Mouse (Mus musculus) liver, postnatal 0 days (tissue): Measurements from ENCODE around the gene Tcf7l2. TPM values are rescaled to one million over a fixed set of nuclear protein-coding genes. Genes with fewer than 3 reads are reported as not detected.

Experiments
- ATAC-seq: fragments of 200-750 bp; cut with Nextera tagmentation; 2 replicates; pipeline ENCODE4 v1.8.0; 2017; ENCODE audit warnings: mild to moderate bottlenecking, moderate library complexity
- DNase-seq: peaks from one replicate; pipeline ENCODE4 v3.0.0-alpha.2; 2016
- H3K27ac ChIP-seq: fragments of 300-500 bp; sonication (generic); 2 replicates; pipeline ENCODE4 v1.5.1; 2014; ENCODE audit warnings: antibody characterized with exemption, moderate library complexity, mild to moderate bottlenecking, low read depth
- H3K27me3 ChIP-seq: fragments of 300-500 bp; sonication (generic); 2 replicates; pipeline ENCODE4 v1.6.1; 2014; ENCODE audit warnings: low read length, control low read depth, mixed read lengths; ENCODE audit not compliant: insufficient read depth
- H3K36me3 ChIP-seq: fragments of 300-500 bp; sonication (generic); replicated peaks from 2 replicates; pipeline ENCODE4 v1.6.1; 2014; ENCODE audit warnings: mild to moderate bottlenecking, control low read depth, low read length, moderate library complexity, mixed read lengths; ENCODE audit not compliant: insufficient read depth
- H3K4me1 ChIP-seq: fragments of 300-500 bp; sonication (generic); 2 replicates; pipeline ENCODE4 v1.6.1; 2014; ENCODE audit warnings: antibody characterized with exemption, mild to moderate bottlenecking, control low read depth; ENCODE audit not compliant: insufficient read depth
- H3K4me2 ChIP-seq: fragments of 300-500 bp; sonication (generic); 2 replicates; pipeline ENCODE4 v1.6.1; 2014; ENCODE audit warnings: low read depth, mild to moderate bottlenecking, low read length, moderate library complexity, mixed read lengths
- H3K4me3 ChIP-seq: fragments of 300-500 bp; sonication (generic); 2 replicates; pipeline ENCODE4 v1.5.1; 2014; ENCODE audit warnings: low read depth, low read length
- H3K9ac ChIP-seq: fragments of 300-500 bp; sonication (generic); replicated peaks from 2 replicates; pipeline ENCODE4 v1.6.1; 2014; ENCODE audit warnings: mild to moderate bottlenecking, moderate library complexity
- H3K9me3 ChIP-seq: fragments of 300-500 bp; sonication (generic); 2 replicates; pipeline ENCODE4 v1.6.1; 2016; ENCODE audit warnings: mild to moderate bottlenecking, control low read depth, low read length, mixed read lengths
- CTCF ChIP-seq: sonication (generic); IDR thresholded peaks from 2 replicates; pipeline ENCODE4 v1.5.1; 2016; ENCODE audit warnings: antibody characterized with exemption, low read depth
- EP300 ChIP-seq: IDR thresholded peaks from 2 replicates; pipeline ENCODE4 v1.6.1; 2016; ENCODE audit warnings: antibody characterized with exemption, low read depth, mild to moderate bottlenecking
- WGBS: fragments of 180-500 bp; shearing (Covaris S2); extraction: QIAGEN DNeasy Blood & Tissue Kit; methylation state at CpG from one replicate; pipeline ENCODE4 v1.1.7; 2014; ENCODE audit not compliant: insufficient replicate concordance; 5-methylcytosine and 5-hydroxymethylcytosine counted together
- polyA plus RNA-seq: library from polyadenylated mRNA; unstranded; fragments of >200 nt; fragmentation: Nextera tagmentation; extraction: Ambion mirVana; gene quantifications from 2 replicates; pipeline ENCODE4 v1.2.1, GENCODE M21; 2015

Gene Tcf7l2
- polyA plus RNA-seq, 1 experiment from 2014 or later, result 21.6 TPM

GRCm38 (mm10) chr19:55815010-55815790 is 73.6 kb downstream of the Tcf7l2 start:
- H3K9ac ChIP-seq, result no peak overlapping the region
- no peaks in the 10 kb centered on the region for H3K27me3 ChIP-seq
- no peak for TF ChIP-seq CTCF
- TF ChIP-seq EP300, result no peak
- DNase-seq (no peak), ATAC-seq (no peak)
- H3K4me3 ChIP-seq, result no peak overlapping the region
- peaks cover 2% of the 10 kb centered on the region; the same call in 1 of the 2 replicates for H3K36me3 ChIP-seq
- WGBS, result 79% methylated on average over 15 of the region's 15 CpGs
- no peaks in the 10 kb centered on the region for H3K9me3 ChIP-seq
- H3K4me1 ChIP-seq, result no peaks in the 10 kb centered on the region
- no peak overlapping the region for H3K4me2 ChIP-seq
- no peak overlapping the region for H3K27ac ChIP-seq

DNA sequence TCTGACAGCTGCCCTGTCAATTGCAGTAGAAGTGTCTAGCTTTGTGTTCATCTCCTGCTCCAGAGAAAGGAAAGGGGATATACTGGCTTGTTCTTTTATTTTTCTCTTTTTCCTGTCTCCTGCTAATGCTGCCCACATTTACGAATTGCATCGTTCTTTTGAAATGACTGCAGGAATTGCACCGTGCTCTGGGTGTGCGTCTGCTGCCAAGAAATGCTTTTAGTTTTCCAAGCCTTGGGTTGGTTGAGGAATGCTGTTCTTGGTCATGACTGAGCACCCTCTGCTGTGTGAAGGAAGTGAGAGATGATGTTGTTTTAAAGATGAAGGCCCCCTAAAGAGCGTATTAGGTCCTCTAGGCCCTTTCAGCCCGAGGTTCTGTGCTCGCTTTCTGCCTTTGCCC is 75.4 kb downstream of the Tcf7l2 start:
- Histone ChIP-seq H3K4me2 (no peak overlapping the region), H3K4me1 (no peaks in the 10 kb centered on the region), H3K36me3 (peaks cover 9% of the 10 kb centered on the region; the same call in 1 of the 2 replicates), H3K27me3 (no peaks in the 10 kb centered on the region), H3K9me3 (no peaks in the 10 kb centered on the region), H3K27ac (no peak overlapping the region), H3K9ac (no peak overlapping the region), H3K4me3 (no peak overlapping the region)
- WGBS, result 84% methylated on average over 7 of the region's 7 CpGs
- DNase-seq, result no peak
- ATAC-seq, result no peak
- no peak for TF ChIP-seq EP300
- no peak for TF ChIP-seq CTCF

DNA sequence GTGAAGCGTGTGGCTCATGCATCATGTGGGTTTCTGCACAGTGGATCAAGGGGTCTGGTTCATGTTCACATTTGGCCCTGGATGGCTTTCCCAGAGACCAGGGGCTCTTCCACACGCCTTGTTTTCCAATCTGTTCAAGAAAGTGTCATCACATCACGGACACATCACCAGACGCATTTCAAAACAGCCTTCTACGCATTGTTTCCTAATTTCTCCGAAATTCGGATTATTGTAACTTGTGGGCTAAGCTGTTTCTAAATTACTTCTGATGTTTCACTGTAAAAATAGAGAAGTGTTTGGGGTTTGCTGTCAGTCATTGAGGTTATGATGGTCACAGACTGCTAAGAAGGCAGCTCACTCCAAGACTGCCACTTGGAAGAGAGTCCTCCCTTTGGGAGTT is 78.6 kb downstream of the Tcf7l2 start:
- Histone ChIP-seq H3K4me3 (no peak overlapping the region), H3K36me3 (peaks cover 9% of the 10 kb centered on the region; the same call in 1 of the 2 replicates), H3K4me1 (peaks cover 4% of the 10 kb centered on the region; the same call in 1 of the 2 replicates), H3K9me3 (no peaks in the 10 kb centered on the region), H3K27me3 (no peaks in the 10 kb centered on the region), H3K4me2 (no peak overlapping the region), H3K27ac (no peak overlapping the region), H3K9ac (no peak overlapping the region)
- WGBS, result 67% methylated on average over 7 of the region's 7 CpGs
- DNase-seq, result no peak
- ATAC-seq, result no peak
- TF ChIP-seq CTCF (no peak), EP300 (no peak)

DNA sequence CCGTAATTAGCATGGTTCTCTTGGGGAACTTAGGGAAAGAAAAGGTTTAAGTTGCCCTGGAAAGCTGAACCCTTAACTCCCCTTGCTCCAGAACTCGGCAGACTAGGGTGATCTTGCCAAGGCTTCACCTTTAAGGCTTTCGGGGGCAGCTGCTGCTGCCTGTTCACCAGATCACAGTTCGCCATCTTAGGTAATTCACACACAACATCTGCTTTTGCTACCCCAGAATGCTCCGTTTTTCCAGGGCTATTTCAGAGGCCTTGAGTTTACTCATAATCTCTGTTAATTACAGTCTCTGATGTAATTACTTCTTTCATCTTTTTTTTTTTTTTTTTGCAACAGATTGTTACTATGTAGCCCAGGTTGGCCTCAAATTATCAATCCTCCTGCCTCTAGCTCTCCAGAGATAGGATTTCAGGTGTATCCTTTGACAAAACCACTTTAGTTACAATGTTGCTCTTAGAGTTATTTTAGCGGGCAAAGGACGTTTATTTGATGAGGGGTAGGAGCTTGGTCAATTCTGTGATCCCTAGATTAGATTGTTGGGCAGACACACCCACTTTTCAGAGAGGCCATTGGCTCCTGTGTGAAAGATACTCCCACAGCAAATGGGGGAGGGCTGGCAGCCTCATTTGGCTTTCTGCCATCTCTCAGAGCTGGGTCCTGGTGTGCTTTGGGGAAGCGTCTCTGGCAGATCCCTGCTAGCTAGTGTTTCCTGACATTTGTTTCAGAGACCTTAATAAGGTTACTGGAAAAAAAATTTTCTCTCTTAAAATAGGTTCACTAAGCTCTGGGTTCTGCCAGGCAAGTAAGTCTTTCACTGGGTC is 83.6 kb downstream of the Tcf7l2 start:
- peak; percentile 49 for DNase-seq
- WGBS, result 62% methylated on average over 8 of the region's 8 CpGs
- H3K9me3 ChIP-seq, result no peaks in the 10 kb centered on the region
- ATAC-seq, result 0 out of 2 replicates have a peak, but pooled peaks have one; percentile 27
- H3K4me1 ChIP-seq, result peaks cover 13% of the 10 kb centered on the region
- H3K27ac ChIP-seq, result no peak overlapping the region
- no peak overlapping the region for H3K4me3 ChIP-seq
- no peak overlapping the region; the same call in 1 of the 2 replicates for H3K9ac ChIP-seq
- no peak overlapping the region; the same call in 1 of the 2 replicates for H3K4me2 ChIP-seq
- TF ChIP-seq EP300 (no peak), CTCF (no peak)
- H3K27me3 ChIP-seq, result no peaks in the 10 kb centered on the region
- H3K36me3 ChIP-seq, result peaks cover 10% of the 10 kb centered on the region; the same call in 1 of the 2 replicates

DNA sequence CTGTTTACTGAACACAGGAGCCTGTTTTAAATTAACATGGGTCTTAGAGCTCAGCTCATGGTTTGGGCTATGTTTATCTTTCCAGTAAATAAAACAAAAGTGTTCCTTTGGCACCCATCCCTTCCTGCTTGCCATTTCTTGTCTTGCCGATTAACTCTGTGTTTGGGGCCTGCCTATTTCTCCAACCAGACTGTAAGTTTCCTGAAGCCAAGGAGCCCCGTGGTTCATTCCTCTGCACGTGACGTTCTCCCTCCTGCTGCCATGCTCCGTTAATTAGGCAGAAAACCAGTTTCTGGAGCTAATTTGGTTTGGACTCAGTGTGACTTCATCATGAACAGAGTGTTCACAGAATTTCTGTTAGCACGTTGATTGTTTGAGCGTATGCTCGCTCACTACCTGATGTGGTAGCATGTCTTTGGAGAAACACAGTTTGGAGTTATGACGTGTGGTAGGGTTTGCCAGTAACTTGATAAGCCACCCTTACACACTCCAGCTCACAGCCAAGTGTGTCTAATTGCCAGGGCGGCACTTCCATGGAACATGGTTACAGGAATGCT is 84.4 kb downstream of the Tcf7l2 start:
- TF ChIP-seq CTCF (no peak), EP300 (no peak)
- 74% methylated on average over 10 of the region's 10 CpGs for WGBS

More for the DNA sequence above, 84.4 kb downstream of the Tcf7l2 start:
- H3K4me2 ChIP-seq, result no peak overlapping the region
- H3K9ac ChIP-seq, result no peak overlapping the region
- H3K27me3 ChIP-seq, result no peaks in the 10 kb centered on the region
- DNase-seq (no peak), ATAC-seq (no peak)
- peaks cover 13% of the 10 kb centered on the region for H3K4me1 ChIP-seq
- no peak overlapping the region for H3K4me3 ChIP-seq
- no peak overlapping the region for H3K27ac ChIP-seq
- peaks cover 9% of the 10 kb centered on the region; the same call in 1 of the 2 replicates for H3K36me3 ChIP-seq
- no peaks in the 10 kb centered on the region for H3K9me3 ChIP-seq
